Mouse (Mus musculus) left cerebral cortex, adult 11 months (tissue): ENCODE results near the gene Hcls1.

Experiments used
- DNase-seq: peaks from one replicate; pipeline ENCODE4 v3.0.0; 2022; ENCODE audit warnings: low spot score

The Hcls1 gene

GRCm38 (mm10) chr16:36930231-36931136 lies 4.3 kb upstream of the Hcls1 start:
- no peak for DNase-seq

GRCm38 (mm10) chr16:36931381-36931780 lies 3.4 kb upstream of the Hcls1 start:
- no peak for DNase-seq

DNA sequence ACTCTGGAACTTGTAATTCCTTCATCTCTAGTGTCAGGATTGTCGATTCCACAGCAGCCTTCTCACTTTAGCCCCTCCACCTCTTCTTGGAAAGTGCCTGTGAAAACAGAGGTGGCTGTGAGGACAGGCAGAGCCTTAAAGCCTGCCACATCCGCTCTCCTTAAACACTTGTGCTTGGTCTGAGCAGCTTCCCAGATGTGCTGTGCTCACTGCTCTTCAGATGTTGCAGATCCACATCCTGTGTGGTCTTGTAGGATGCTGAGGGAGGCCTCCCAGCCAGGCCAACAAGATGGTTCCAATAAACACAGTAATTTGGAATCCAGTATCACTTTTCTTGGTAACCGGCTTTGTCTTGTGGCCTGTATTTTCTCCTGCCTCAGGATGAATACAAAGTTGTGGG lies 2.8 kb upstream of the Hcls1 start:
- no peak for DNase-seq

GRCm38 (mm10) chr16:36932546-36932945 lies 2.2 kb upstream of the Hcls1 start:
- no peak for DNase-seq

DNA sequence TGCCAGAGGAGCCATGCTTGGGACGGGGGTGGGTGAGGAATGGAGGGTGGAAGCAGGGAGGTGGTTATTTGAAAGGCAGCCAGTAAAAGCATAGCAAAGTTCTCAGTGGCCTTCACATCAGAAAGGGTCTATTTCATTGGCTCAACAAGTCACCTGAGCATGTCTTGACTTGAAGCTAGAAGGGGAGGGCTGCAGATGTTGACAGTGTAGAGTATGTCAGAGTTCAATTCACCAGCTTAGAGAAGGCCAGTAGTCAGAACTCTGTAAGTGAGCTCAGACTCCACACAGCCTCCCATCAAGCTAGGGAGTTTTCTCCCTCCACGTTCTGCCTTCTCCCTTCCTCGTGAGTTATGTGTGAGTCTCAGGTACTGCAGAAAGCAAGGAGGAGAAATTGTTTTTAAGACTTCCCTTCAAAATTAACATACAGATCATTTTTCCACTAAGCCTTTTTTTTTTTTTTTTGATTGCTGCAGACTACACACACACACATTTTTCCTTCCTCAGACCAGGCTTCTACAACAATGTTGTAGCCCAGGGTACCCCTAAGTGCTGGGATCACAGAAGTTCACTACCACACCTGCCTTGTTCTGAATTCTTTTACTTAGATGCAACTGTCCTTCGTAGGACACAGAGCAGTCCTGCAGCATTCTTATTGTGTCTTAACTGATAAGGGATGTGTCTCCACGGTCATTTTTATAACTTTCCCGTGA lies 497 bp upstream of the Hcls1 start:
- DNase-seq: no peak

GRCm38 (mm10) chr16:36935814-36936213 lies 1.0 kb downstream of the Hcls1 start:
- no peak for DNase-seq

DNA sequence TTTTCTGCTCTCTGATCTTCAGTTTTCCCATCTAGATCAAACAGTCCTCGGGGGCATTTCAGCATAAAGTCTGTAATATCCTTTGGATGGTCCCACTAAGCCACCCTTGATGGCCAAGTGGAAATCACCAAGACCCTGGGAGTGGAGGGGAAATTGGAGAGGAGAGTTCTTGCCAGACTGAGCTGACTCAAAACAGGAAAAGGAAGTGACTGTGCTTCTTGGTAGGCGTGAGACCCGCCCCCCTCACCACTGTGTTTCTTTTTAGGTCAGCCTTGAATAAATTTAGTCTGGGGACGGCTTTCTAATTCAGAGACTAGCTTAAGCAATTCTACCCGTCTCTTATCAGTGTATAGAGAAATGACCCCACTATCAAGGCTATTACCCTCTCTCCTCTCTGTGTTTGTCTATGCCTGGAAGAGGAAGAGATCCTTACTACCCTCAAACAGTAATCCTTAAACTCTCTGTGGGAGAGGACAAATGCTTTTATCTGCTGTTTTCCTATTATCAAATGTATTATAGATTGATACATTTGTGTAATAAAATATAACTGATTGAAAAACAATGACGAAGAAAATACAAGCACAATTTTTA lies 6.4 kb downstream of the Hcls1 start:
- no peak for DNase-seq

DNA sequence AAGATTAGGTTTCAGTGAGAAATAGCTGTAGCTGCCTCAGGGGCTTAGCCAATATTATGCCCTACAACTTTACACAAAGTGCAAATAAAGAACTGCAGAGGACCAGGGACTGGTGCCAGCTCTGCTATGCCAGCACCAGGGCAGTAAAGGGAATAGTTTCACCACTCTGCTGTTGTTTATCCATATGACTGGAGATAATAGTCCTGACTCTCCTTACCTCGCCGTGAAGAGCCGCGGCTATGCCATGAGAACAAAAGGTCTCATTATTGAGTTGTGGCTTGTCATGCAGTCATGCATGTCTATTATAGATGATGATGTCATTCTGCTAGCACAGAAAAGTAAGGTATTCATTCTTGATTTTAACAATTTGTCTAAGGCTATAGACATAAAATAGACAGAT lies 7.1 kb downstream of the Hcls1 start:
- DNase-seq: no peak

DNA sequence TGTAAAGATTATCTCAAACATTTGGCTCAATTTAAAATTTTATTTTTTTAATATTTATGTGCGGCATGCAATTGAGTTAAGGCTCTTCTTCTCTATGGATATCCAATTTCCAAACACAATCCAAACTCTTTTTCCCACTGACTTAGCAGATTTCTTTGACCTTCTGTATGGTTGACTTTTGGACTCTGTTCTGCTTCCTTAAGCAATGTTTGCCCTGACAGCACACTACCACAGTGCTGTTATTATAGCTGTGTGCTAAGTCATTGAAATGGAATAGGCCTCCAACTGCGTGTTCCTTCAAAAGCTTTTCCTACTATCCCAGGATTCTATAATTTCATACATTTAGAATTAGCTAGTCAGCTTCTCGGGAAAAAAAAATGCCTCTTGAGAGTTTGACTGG lies 8.8 kb downstream of the Hcls1 start:
- DNase-seq: no peak

GRCm38 (mm10) chr16:36944895-36945424 lies 10.2 kb downstream of the Hcls1 start:
- no peak for DNase-seq

DNA sequence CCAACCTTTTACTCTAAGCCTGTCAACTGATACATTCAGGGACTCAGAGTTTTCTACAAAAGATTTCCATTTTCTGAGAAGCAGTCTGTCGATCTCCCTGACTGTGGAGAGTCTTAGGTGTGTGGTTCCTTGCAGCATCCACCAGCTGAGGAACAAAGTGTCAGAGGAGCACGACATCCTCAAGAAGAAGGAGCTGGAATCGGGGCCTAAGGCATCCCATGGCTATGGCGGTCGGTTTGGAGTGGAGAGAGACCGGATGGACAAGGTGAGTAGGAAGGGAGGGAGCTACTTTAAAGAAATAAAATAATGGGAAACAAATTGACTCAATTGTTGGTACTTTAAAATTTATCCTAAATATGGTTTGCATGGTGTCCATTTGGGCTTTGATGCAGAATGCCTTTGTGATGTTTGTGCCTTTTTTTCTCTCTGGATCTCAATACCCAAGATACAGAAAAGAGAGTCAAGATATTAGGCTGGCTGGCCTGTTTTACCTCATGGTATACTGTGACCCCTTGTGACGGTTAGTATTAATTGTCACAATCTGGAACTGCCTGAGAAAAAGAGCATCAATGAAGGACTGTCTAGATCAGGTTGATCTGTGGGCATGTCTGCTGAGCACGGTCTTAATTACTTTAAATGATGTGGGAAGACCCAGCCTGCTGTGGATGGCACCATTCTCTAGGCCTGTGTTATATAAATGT lies 11.8 kb downstream of the Hcls1 start:
- DNase-seq: no peak

DNA sequence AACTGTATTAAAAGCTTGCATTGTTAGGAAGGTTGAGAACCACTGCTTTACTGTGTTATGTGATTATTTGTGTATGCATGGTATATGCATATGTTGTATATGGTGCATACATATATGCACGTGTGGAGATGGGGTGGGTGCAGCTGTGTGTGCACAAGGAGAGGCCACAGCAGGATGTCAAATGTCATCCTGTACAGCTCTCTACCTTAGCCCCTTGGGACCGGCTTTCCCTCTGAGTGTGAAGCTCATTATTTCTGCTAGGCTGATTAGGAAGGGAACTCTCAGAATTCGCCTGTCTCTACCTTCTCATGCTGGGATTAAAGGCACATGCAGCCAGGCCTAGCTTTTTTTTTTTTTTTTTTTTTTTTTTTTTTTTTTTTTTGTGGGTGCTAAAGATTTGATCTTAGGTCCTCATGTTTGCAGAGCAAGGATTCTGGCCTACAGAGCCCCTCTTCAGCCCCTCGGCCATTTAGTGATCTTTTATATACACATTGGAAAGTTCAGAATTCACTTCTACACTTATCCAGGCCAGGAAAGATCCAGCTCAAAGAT lies 12.9 kb downstream of the Hcls1 start:
- no peak for DNase-seq

GRCm38 (mm10) chr16:36949614-36950336 lies 15.0 kb downstream of the Hcls1 start:
- no peak for DNase-seq

GRCm38 (mm10) chr16:36951029-36951428 lies 16.2 kb downstream of the Hcls1 start:
- DNase-seq: no peak

DNA sequence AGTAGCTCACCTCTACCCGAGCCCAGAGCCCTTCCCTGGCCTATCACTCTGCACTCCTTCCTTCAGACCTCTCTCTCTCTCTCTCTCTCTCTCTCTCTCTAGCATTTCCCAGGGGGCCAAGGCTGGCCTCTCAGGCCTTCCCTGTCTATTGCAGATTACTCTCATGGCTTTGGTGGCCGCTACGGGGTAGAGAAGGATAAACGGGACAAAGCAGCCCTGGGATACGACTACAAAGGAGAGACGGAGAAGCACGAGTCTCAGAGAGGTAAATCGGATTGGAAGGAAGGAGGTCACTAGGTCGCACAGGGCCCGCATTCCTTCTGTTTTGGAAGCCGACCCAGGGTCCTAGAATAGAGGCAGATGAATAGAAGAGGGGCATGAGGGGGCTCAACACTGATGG lies 20.3 kb downstream of the Hcls1 start:
- no peak for DNase-seq

- DNase-seq: no peak
Observed at GRCm38 (mm10) chr16:36963415-36963814, 28.6 kb downstream of the Hcls1 start.

DNA sequence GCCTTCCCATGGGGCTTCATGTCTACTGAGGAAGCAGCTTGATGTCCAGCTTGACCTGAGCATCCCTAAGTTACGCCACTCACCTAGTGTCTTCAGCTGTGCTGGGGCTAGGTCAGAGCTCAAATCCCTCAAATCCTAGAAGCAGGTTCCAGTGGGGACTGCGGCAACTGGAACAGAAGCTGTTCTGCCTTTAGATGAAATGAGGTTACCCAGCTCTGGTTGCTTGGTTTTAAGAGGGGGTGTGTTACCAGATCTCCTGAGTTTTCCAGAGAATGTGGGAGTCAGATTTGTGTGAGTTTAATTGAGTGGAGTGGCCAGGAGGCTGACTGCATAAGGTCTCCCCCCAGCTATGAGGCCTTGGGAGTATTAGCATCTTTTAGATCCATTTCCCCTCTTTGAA lies 44.3 kb downstream of the Hcls1 start:
- DNase-seq: no peak

- no peak for DNase-seq
Observed at GRCm38 (mm10) chr16:36983796-36984195, 49.0 kb downstream of the Hcls1 start.

- DNase-seq: no peak
Observed at GRCm38 (mm10) chr16:36985636-36986042, 50.9 kb downstream of the Hcls1 start.

DNA sequence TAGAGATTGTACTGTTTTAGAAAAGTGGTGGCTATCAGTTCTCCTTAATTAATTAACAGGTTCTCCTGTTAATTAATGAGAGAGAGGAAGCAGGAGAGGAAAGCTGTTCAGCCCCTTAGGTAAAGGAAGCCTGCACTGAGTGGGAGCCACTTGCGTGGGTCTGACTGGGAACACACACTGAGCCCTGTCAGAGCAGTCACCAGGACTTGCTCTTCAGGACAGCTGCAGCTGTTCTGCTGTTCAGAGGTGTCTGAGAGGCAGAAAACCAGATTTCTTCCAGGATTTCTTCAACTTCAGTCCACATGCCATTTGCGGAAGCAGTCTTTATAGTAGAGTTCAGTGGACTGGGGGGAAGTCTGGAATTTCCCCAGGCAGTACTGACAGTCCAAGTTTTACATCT lies 52.6 kb downstream of the Hcls1 start:
- DNase-seq: no peak

- DNase-seq: no peak
Observed at GRCm38 (mm10) chr16:36988066-36988465, 53.3 kb downstream of the Hcls1 start.
